Mouse (Mus musculus) bone marrow, adult 2 months (tissue): ENCODE data around the gene Lrrc10.

Experiments used
- CTCF ChIP-seq: fragments of 200-500 bp; IDR thresholded peaks from 2 replicates; pipeline ENCODE4 v1.5.1; 2011; ENCODE audit warnings: low read length, control low read depth; ENCODE audit not compliant: control insufficient read depth, insufficient read depth
- POLR2A ChIP-seq: fragments of 200-500 bp; IDR thresholded peaks from 2 replicates; pipeline ENCODE4 v1.6.1; 2011; ENCODE audit warnings: low read depth, mild to moderate bottlenecking, control low read depth, low read length, borderline replicate concordance; ENCODE audit not compliant: control insufficient read depth

GRCm38 (mm10) chr10:117021020-117021754 lies 24.0 kb upstream of the Lrrc10 start:
- TF ChIP-seq CTCF: no peak
- TF ChIP-seq POLR2A: no peak
